ENCODE assay signal across 27 mouse cellular contexts in the genomic region with DNA sequence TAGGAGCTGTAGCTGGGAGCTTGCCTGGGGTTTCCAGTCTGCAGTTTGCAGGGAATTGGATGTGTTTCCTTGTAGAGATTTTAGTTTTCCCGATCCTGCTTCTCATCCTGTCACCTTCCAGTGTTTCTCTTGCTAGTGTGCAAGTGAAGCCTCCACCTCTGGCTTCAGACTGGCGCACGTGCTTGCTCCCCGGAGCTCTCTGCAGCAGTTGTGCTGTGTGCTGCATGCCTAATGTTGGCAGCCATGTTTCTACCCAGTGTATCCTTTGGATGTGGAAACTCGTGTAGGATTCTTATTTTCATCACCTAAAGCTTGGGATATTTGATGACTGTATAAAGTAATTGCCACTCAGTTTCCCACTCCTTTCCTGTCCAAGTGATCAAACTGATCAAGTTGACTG.
DNase-seq lines count a peak whose midpoint lies in the region; ATAC-seq and TF ChIP-seq lines count a peak whose summit lies in the region.
"Had no signal": no experiment of that assay in that cellular context is flagged by ENCODE, and none has a peak within 500 bp of the region (broad histone marks: within the 10 kb centered on the region; RNA-seq: fewer than 3 reads in every experiment).

No protein-coding gene starts in this region.

- intact Hi-C loops in left cerebral cortex, postnatal 10 days (cut with DNase I): no loop called here

- no peak overlapping the region for H3K4me3 ChIP-seq in hindbrain, postnatal 0 days (ENCODE audit: low read length)
- H3K4me3 ChIP-seq in hindbrain, embryonic 14.5 days (replicated peaks; ENCODE audit: low read length): no peak overlapping the region
- no peak overlapping the region for H3K4me3 ChIP-seq in midbrain, embryonic 16.5 days (ENCODE audit: low read depth, low read length)
- H3K4me3 ChIP-seq: embryonic facial prominence, embryonic 12.5 days; embryonic facial prominence, embryonic 15.5 days; gastrocnemius, adult 2 months; heart, embryonic 13.5 days; hindbrain, embryonic 15.5 days had no signal

- no peak overlapping the region for H3K9ac ChIP-seq in hindbrain, postnatal 0 days (replicated peaks; ENCODE audit: low read length)
- H3K9ac ChIP-seq in hindbrain, embryonic 14.5 days: no peak overlapping the region
- no peak overlapping the region for H3K9ac ChIP-seq in midbrain, embryonic 16.5 days (ENCODE audit: low read depth, low read length)
- H3K9ac ChIP-seq: embryonic facial prominence, embryonic 12.5 days; embryonic facial prominence, embryonic 15.5 days; forebrain, postnatal 0 days; heart, embryonic 13.5 days; hindbrain, embryonic 15.5 days had no signal

- ATAC-seq in hindbrain, postnatal 0 days: no peak
- ATAC-seq in hindbrain, embryonic 14.5 days (ENCODE audit: low FRiP score): no peak
- ATAC-seq in midbrain, embryonic 16.5 days: peak; percentile 86
- no peak for ATAC-seq in granulocyte monocyte progenitor cell, adult 5-6 weeks (replicated peaks; ENCODE audit: poor library complexity, severe bottlenecking)
- ATAC-seq: activated CD4-positive, CD25-positive, alpha-beta regulatory T cell, adult 4 months; forebrain, embryonic 14.5 days; forebrain, postnatal 0 days; inflammation-experienced regulatory T-cells, adult 6 months; intestine, embryonic 16.5 days had no signal

- H3K9me3 ChIP-seq in hindbrain, postnatal 0 days (ENCODE audit: low read length): no peaks in the 10 kb centered on the region
- H3K9me3 ChIP-seq in hindbrain, embryonic 14.5 days (ENCODE audit: control insufficient read depth, low read length): peaks cover 10% of the 10 kb centered on the region
- no peaks in the 10 kb centered on the region; the same call in 1 of the 2 replicates for H3K9me3 ChIP-seq in midbrain, embryonic 16.5 days (replicated peaks; ENCODE audit: control insufficient read depth, low read length, poor library complexity, severe bottlenecking)
- H3K9me3 ChIP-seq: embryonic facial prominence, embryonic 12.5 days; embryonic facial prominence, embryonic 15.5 days; heart, embryonic 13.5 days; hindbrain, embryonic 15.5 days had no signal

- peak; percentile 42 for DNase-seq in heart, adult 11 months
- DNase-seq in heart, adult 8-10 months (ENCODE audit: low spot score): no peak
- DNase-seq in hindbrain, postnatal 0 days (ENCODE audit: low spot score): peak; percentile 16
- DNase-seq in hindbrain, embryonic 14.5 days (ENCODE audit: low spot score): no peak
- peak; percentile 18 for DNase-seq in brain, adult 2 months (ENCODE audit: low read depth, low spot score)
- DNase-seq in left cerebral cortex, postnatal 10 days (ENCODE audit: extremely low spot score in 1 of 2, low spot score in 2 of 2): no peak
- DNase-seq: adrenal gland, adult 8-10 months; adrenal gland, postnatal 25 days; cerebellum, adult 11 months; cerebellum, adult 2 months; cerebellum, adult 9-11 months; cerebellum, postnatal 25 days; forebrain, postnatal 0 days; gastrocnemius, adult 2 months; gastrocnemius, postnatal 14 days; heart, postnatal 14 days; heart, postnatal 4 days had no signal

- no peak for TF ChIP-seq CTCF in hindbrain, postnatal 0 days (IDR thresholded peaks at IDR 0.05; ENCODE audit: low read depth)

- H3K4me1 ChIP-seq in hindbrain, postnatal 0 days (ENCODE audit: insufficient read depth, low read length): no peaks in the 10 kb centered on the region
- no peaks in the 10 kb centered on the region for H3K4me1 ChIP-seq in hindbrain, embryonic 14.5 days (replicated peaks; ENCODE audit: control insufficient read depth, insufficient read depth, low read length)
- H3K4me1 ChIP-seq in midbrain, embryonic 16.5 days (ENCODE audit: control insufficient read depth, insufficient read depth, low read length): no peaks in the 10 kb centered on the region; the same call in 1 of the 2 replicates
- H3K4me1 ChIP-seq: embryonic facial prominence, embryonic 12.5 days; embryonic facial prominence, embryonic 15.5 days; hindbrain, embryonic 15.5 days had no signal

- no peak overlapping the region for H3K4me2 ChIP-seq in hindbrain, postnatal 0 days (ENCODE audit: low read depth, low read length)
- H3K4me2 ChIP-seq in hindbrain, embryonic 14.5 days (replicated peaks): no peak overlapping the region
- no peak overlapping the region for H3K4me2 ChIP-seq in midbrain, embryonic 16.5 days (ENCODE audit: low read length)
- H3K4me2 ChIP-seq: embryonic facial prominence, embryonic 12.5 days; embryonic facial prominence, embryonic 15.5 days; heart, embryonic 13.5 days; hindbrain, embryonic 15.5 days had no signal

- WGBS in hindbrain, postnatal 0 days: 65% methylated on average over 5 of the region's 5 CpGs
- WGBS in hindbrain, embryonic 14.5 days: 59% methylated on average over 5 of the region's 5 CpGs
- 60% methylated on average over 5 of the region's 5 CpGs for WGBS in midbrain, embryonic 16.5 days

- H3K27me3 ChIP-seq in hindbrain, postnatal 0 days (ENCODE audit: insufficient read depth, low read length): no peaks in the 10 kb centered on the region
- H3K27me3 ChIP-seq in hindbrain, embryonic 14.5 days (ENCODE audit: control insufficient read depth, insufficient read depth, low read length): no peaks in the 10 kb centered on the region
- no peaks in the 10 kb centered on the region for H3K27me3 ChIP-seq in midbrain, embryonic 16.5 days (ENCODE audit: control insufficient read depth, insufficient read depth, low read depth, low read length)
- H3K27me3 ChIP-seq: embryonic facial prominence, embryonic 12.5 days; embryonic facial prominence, embryonic 15.5 days; heart, embryonic 13.5 days; hindbrain, embryonic 15.5 days had no signal

- H3K27ac ChIP-seq in hindbrain, postnatal 0 days: no peak overlapping the region
- H3K27ac ChIP-seq in hindbrain, embryonic 14.5 days: no peak overlapping the region
- H3K27ac ChIP-seq in midbrain, embryonic 16.5 days (ENCODE audit: low read length): 0 out of 2 replicates have a peak overlapping the region, but pooled peaks have one; percentile 39
- H3K27ac ChIP-seq: embryonic facial prominence, embryonic 12.5 days; embryonic facial prominence, embryonic 15.5 days; gastrocnemius, adult 2 months; heart, embryonic 13.5 days; hindbrain, embryonic 15.5 days had no signal

- H3K36me3 ChIP-seq in hindbrain, postnatal 0 days (ENCODE audit: insufficient read depth, low read length): no peaks in the 10 kb centered on the region
- no peaks in the 10 kb centered on the region for H3K36me3 ChIP-seq in hindbrain, embryonic 14.5 days (replicated peaks; ENCODE audit: control insufficient read depth, insufficient read depth)
- H3K36me3 ChIP-seq in midbrain, embryonic 16.5 days (ENCODE audit: control insufficient read depth, insufficient read depth, low read length): no peaks in the 10 kb centered on the region
- H3K36me3 ChIP-seq: embryonic facial prominence, embryonic 15.5 days; hindbrain, embryonic 15.5 days had no signal

Comparison
In these comparisons a context has a peak if more than half of its experiments do, and no peak if none do; other contexts are left out.
1. DNase-seq: peak in heart, adult 11 months (single experiment), hindbrain, postnatal 0 days (single experiment) and brain, adult 2 months (single experiment); none in heart, adult 8-10 months (single experiment), hindbrain, embryonic 14.5 days (single experiment) and left cerebral cortex, postnatal 10 days (0 of 2).